Mouse (Mus musculus) adrenal gland (tissue): ENCODE data around the gene Ubtd2.

Source experiments
- intact Hi-C: fragments of 180-260 bp; cut with DNase I; formaldehyde crosslinking; loops from one replicate; pipeline ENCODE4 v1.15.1; 2025

Ubtd2 gene

GRCm38 (mm10) chr11:32455507-32456141 is 454 bp downstream of the Ubtd2 start:
- intact Hi-C loops = loop anchor here (5.0 kb wide), 1 partner anchor 42 kb away; no protein-coding TSS in a partner anchor

GRCm38 (mm10) chr11:32456356-32456755 is 1.2 kb downstream of the Ubtd2 start:
- intact Hi-C loops = loop anchor here (5.0 kb wide), 1 partner anchor 41 kb away; no protein-coding TSS in a partner anchor

GRCm38 (mm10) chr11:32464282-32464681 is 9.1 kb downstream of the Ubtd2 start:
- intact Hi-C loops = no loop called here

- intact Hi-C loops = no loop called here
Observed at GRCm38 (mm10) chr11:32471925-32472324, 16.8 kb downstream of the Ubtd2 start.

GRCm38 (mm10) chr11:32474725-32475124 is 19.6 kb downstream of the Ubtd2 start:
- intact Hi-C loops = no loop called here

GRCm38 (mm10) chr11:32475487-32476236 is 20.5 kb downstream of the Ubtd2 start:
- intact Hi-C loops = no loop called here

GRCm38 (mm10) chr11:32481525-32481924 is 26.4 kb downstream of the Ubtd2 start:
- intact Hi-C loops = no loop called here

GRCm38 (mm10) chr11:32485290-32485689 is 30.1 kb downstream of the Ubtd2 start:
- intact Hi-C loops = no loop called here

GRCm38 (mm10) chr11:32486621-32487020 is 31.5 kb downstream of the Ubtd2 start:
- intact Hi-C loops = no loop called here

- intact Hi-C loops = no loop called here
Observed at GRCm38 (mm10) chr11:32487501-32487900, 32.3 kb downstream of the Ubtd2 start.

GRCm38 (mm10) chr11:32488344-32488743 is 33.2 kb downstream of the Ubtd2 start:
- intact Hi-C loops = no loop called here

GRCm38 (mm10) chr11:32488808-32489670 is 33.9 kb downstream of the Ubtd2 start:
- intact Hi-C loops = no loop called here

- intact Hi-C loops = no loop called here
Observed at GRCm38 (mm10) chr11:32491079-32491478, 35.9 kb downstream of the Ubtd2 start.

GRCm38 (mm10) chr11:32493312-32493711 is 38.1 kb downstream of the Ubtd2 start:
- intact Hi-C loops = no loop called here

- intact Hi-C loops = loop anchor here (5.0 kb wide), 1 partner anchor 38 kb away; the partner anchor contains the start of gene Ubtd2
Observed at GRCm38 (mm10) chr11:32495283-32495682, 40.1 kb downstream of the Ubtd2 start.

GRCm38 (mm10) chr11:32498757-32499535 is 43.8 kb downstream of the Ubtd2 start:
- intact Hi-C loops = loop anchor here (5.0 kb wide), 1 partner anchor 42 kb away; the partner anchor contains the start of gene Ubtd2

- intact Hi-C loops = loop anchor here (5.0 kb wide), 1 partner anchor 43 kb away; the partner anchor contains the start of gene Ubtd2
Observed at GRCm38 (mm10) chr11:32499931-32500330, 44.8 kb downstream of the Ubtd2 start.

GRCm38 (mm10) chr11:32503711-32504110 is 48.5 kb downstream of the Ubtd2 start:
- intact Hi-C loops = no loop called here

GRCm38 (mm10) chr11:32505091-32505739 is 50.0 kb downstream of the Ubtd2 start:
- intact Hi-C loops = no loop called here

GRCm38 (mm10) chr11:32510930-32511329 is 55.8 kb downstream of the Ubtd2 start:
- intact Hi-C loops = no loop called here
